In genomic region chr13:32912770-32913380, GRCm38 (mm10) we compare ENCODE assay signal across 13 mouse cellular contexts. TPM values are rescaled to one million over a fixed set of nuclear protein-coding genes. Genes with fewer than 3 reads are reported as not detected.
DNase-seq lines count a peak whose midpoint lies in the region; ATAC-seq lines count a peak whose summit lies in the region.
"Had no signal": no experiment of that assay in that cellular context is flagged by ENCODE, and none has a peak within 500 bp of the region (broad histone marks: within the 10 kb centered on the region; RNA-seq: fewer than 3 reads in every experiment).

No protein-coding gene starts in this region.

- H3K79me2 ChIP-seq in macrophage (ENCODE audit: inconsistent target) = no peaks in the 10 kb centered on the region

- H3K4me1 ChIP-seq in embryonic facial prominence, embryonic 13.5 days = no peaks in the 10 kb centered on the region
- 0 out of 2 replicates have a peak, but pooled peaks cover 4% of the 10 kb centered on the region for H3K4me1 ChIP-seq in intestine, embryonic 16.5 days (ENCODE audit: control insufficient read depth, insufficient read depth, low read length)

- H3K9ac ChIP-seq in embryonic facial prominence, embryonic 13.5 days = no peak overlapping the region
- no peak overlapping the region for H3K9ac ChIP-seq in intestine, embryonic 16.5 days (ENCODE audit: low read depth, low read length)

- no peak overlapping the region for H3K4me3 ChIP-seq in embryonic facial prominence, embryonic 13.5 days
- H3K4me3 ChIP-seq in intestine, embryonic 16.5 days (ENCODE audit: low read length) = no peak overlapping the region
- H3K4me3 ChIP-seq in macrophage (ENCODE audit: inconsistent target) = no peak overlapping the region
- H3K4me3 ChIP-seq: erythroblast, embryonic 14.5 days had no signal

- no peak; the same call in 1 of the 2 replicates for ATAC-seq in embryonic facial prominence, embryonic 13.5 days (ENCODE audit: insufficient number of reproducible peaks, insufficient read depth, low FRiP score, low TSS enrichment, low read depth)
- ATAC-seq in intestine, embryonic 16.5 days = peak; percentile 60; the same call in 1 of the 2 replicates

- DNase-seq in layer of hippocampus, adult 9-11 months = peak; percentile 23
- no peak for DNase-seq in layer of hippocampus, adult 11-12 months (ENCODE audit: low spot score)
- no peak for DNase-seq in layer of hippocampus, postnatal 36 days
- no peak for DNase-seq in cerebellum, adult 8-10 months
- DNase-seq in ovary, postnatal 14 days (ENCODE audit: low spot score) = no peak
- DNase-seq: adrenal gland, postnatal 36 days had no signal

- no peaks in the 10 kb centered on the region for H3K36me3 ChIP-seq in embryonic facial prominence, embryonic 13.5 days
- no peaks in the 10 kb centered on the region for H3K36me3 ChIP-seq in intestine, embryonic 16.5 days (ENCODE audit: control insufficient read depth, insufficient read depth, low read length)
- H3K36me3 ChIP-seq in macrophage (ENCODE audit: inconsistent target) = no peaks in the 10 kb centered on the region

- H3K4me2 ChIP-seq in embryonic facial prominence, embryonic 13.5 days = no peak overlapping the region
- H3K4me2 ChIP-seq in intestine, embryonic 16.5 days (ENCODE audit: low read depth, low read length) = no peak overlapping the region

- 0 out of 2 replicates have a peak overlapping the region, but pooled peaks have one; percentile 48 for H3K27ac ChIP-seq in embryonic facial prominence, embryonic 13.5 days
- no peak overlapping the region for H3K27ac ChIP-seq in intestine, embryonic 16.5 days (ENCODE audit: low read length)
- peak overlapping the region; percentile 82 for H3K27ac ChIP-seq in macrophage

- H3K9me3 ChIP-seq in embryonic facial prominence, embryonic 13.5 days = no peaks in the 10 kb centered on the region
- no peaks in the 10 kb centered on the region for H3K9me3 ChIP-seq in intestine, embryonic 16.5 days (ENCODE audit: control insufficient read depth, low read length)

- H3K27me3 ChIP-seq in embryonic facial prominence, embryonic 13.5 days = no peaks in the 10 kb centered on the region
- no peaks in the 10 kb centered on the region for H3K27me3 ChIP-seq in intestine, embryonic 16.5 days (replicated peaks; ENCODE audit: control insufficient read depth, insufficient read depth, low read length)
- H3K27me3 ChIP-seq: CH12.LX had no signal

RNA-seq across cellular contexts. Expression of gene Serpinb1c, which starts 14.9 kb away (rescaled TPM):
- polyA plus RNA-seq in embryonic facial prominence, embryonic 13.5 days (2015; fragmentation: Nextera tagmentation; extraction: Ambion mirVana) = not detected in 2 replicates
- polyA plus RNA-seq in intestine, embryonic 16.5 days (2015; fragmentation: Nextera tagmentation; extraction: Ambion mirVana) = 0.09 TPM in 1 of 2 replicates, not detected in the other
- 10 to 100 TPM in 5 of 26 experiments, 1 to 10 TPM in 21; 2.1 to 26.5 (median 8.0) TPM for total RNA-seq in macrophage (2018; cell fraction: chromatin; rRNA removed)
- total RNA-seq in macrophage (2018; cell fraction: cytosol; rRNA removed) = 1 to 10 TPM; 2.3 to 8.2 (median 4.0) TPM
- total RNA-seq in macrophage (2018; cell fraction: nucleus; rRNA removed) = 10 to 100 TPM in 5 of 26 experiments, 1 to 10 TPM in 21; 3.9 to 13.8 (median 7.2) TPM
- polyA plus RNA-seq in macrophage (2018) = 3.9 to 4.2 TPM (median 4.2 TPM) in 3 replicates
- total RNA-seq in layer of hippocampus, postnatal 36 days (2021) = under 1 TPM in 1 of 2 experiments, not detected in 1; 0.40 TPM
- total RNA-seq: adrenal gland, postnatal 36 days; CH12.LX; monocyte, adult 5-6 weeks had no signal
- polyA plus RNA-seq: erythroblast, embryonic 14.5 days; small intestine, adult 2 months had no signal

RNA-seq across cellular contexts. Expression of gene Serpinb6b, which starts 52.1 kb away (rescaled TPM):
- 1.3 and 2.1 TPM in 2 replicates for polyA plus RNA-seq in embryonic facial prominence, embryonic 13.5 days (2015; fragmentation: Nextera tagmentation; extraction: Ambion mirVana)
- 3.7 TPM in 2 replicates for polyA plus RNA-seq in intestine, embryonic 16.5 days (2015; fragmentation: Nextera tagmentation; extraction: Ambion mirVana)
- 1 to 10 TPM in 15 of 26 experiments, under 1 TPM in 8, not detected in 3; 0.34 to 4.1 (median 1.2) TPM for total RNA-seq in macrophage (2018; cell fraction: chromatin; rRNA removed)
- total RNA-seq in macrophage (2018; cell fraction: cytosol; rRNA removed) = 1 to 10 TPM; 4.1 to 8.5 (median 6.3) TPM
- 1 to 10 TPM in 24 of 26 experiments, under 1 TPM in 2; 0.89 to 7.5 (median 2.3) TPM for total RNA-seq in macrophage (2018; cell fraction: nucleus; rRNA removed)
- 3.7 to 12.9 TPM (median 6.1 TPM) in 3 replicates for polyA plus RNA-seq in macrophage (2018)
- 1 to 10 TPM in 1 of 2 experiments, under 1 TPM in 1; 0.67 to 2.1 TPM for total RNA-seq in layer of hippocampus, postnatal 36 days (2021)
